8 mouse cellular contexts compared by ENCODE assay signal in genomic region chr7:99858175-99858812, GRCm38 (mm10). TPM values are rescaled to one million over a fixed set of nuclear protein-coding genes. Genes with fewer than 3 reads are reported as not detected.
DNase-seq lines count a peak whose midpoint lies in the region; ATAC-seq and TF ChIP-seq lines count a peak whose summit lies in the region.

No protein-coding gene starts in this region.

- no peak for DNase-seq in heart, adult 8-10 months (ENCODE audit: low spot score)
- no peak for DNase-seq in MEL (ENCODE audit: low read depth, low spot score)
- no peak for DNase-seq in midbrain, embryonic 11.5 days (ENCODE audit: low spot score, missing footprints)
- no peak for DNase-seq in thymus, postnatal 10 days (ENCODE audit: low spot score in 2 of 2)
- DNase-seq in cerebellum, postnatal 14 days = no peak
- DNase-seq in retina, embryonic 14.5 days (ENCODE audit: low spot score) = no peak

- TF ChIP-seq CTCF in MEL (IDR thresholded peaks at IDR 0.05 in 2 of 3, conservative IDR thresholded peaks at IDR 0.05 in 1 of 3; ENCODE audit: control insufficient read depth in 1 of 3, insufficient read depth in 1 of 3, low read depth in 2 of 3, low read length in 3 of 3, poor library complexity in 1 of 3, severe bottlenecking in 1 of 3) = no peak

- H3K9me3 ChIP-seq in heart, embryonic 13.5 days = no peaks in the 10 kb centered on the region
- H3K9me3 ChIP-seq in MEL (replicated peaks; ENCODE audit: insufficient read depth, low read length) = no peaks in the 10 kb centered on the region
- H3K9me3 ChIP-seq in hindbrain, embryonic 12.5 days (replicated peaks) = no peaks in the 10 kb centered on the region
- H3K9me3 ChIP-seq in midbrain, embryonic 11.5 days (ENCODE audit: control insufficient read depth, low read length) = no peaks in the 10 kb centered on the region

- TF ChIP-seq RAD21 in MEL (IDR thresholded peaks at IDR 0.05; ENCODE audit: low read depth, low read length) = no peak

- H3K27ac ChIP-seq in heart, embryonic 13.5 days (replicated peaks) = peak overlapping the region; percentile 65
- H3K27ac ChIP-seq in MEL (ENCODE audit: control insufficient read depth, low read depth, low read length) = peak overlapping the region; percentile 65
- H3K27ac ChIP-seq in hindbrain, embryonic 12.5 days = peak overlapping the region; percentile 80
- peak overlapping the region; percentile 32; the same call in 1 of the 2 replicates for H3K27ac ChIP-seq in midbrain, embryonic 11.5 days (ENCODE audit: low read depth, low read length)

- H3K27me3 ChIP-seq in heart, embryonic 13.5 days (replicated peaks) = no peaks in the 10 kb centered on the region
- H3K27me3 ChIP-seq in MEL (ENCODE audit: control insufficient read depth in 1 of 2, insufficient read depth in 2 of 2, low read length in 2 of 2) = no peaks in the 10 kb centered on the region
- no peaks in the 10 kb centered on the region for H3K27me3 ChIP-seq in hindbrain, embryonic 12.5 days
- H3K27me3 ChIP-seq in midbrain, embryonic 11.5 days (ENCODE audit: control insufficient read depth, insufficient read depth, low read length) = no peaks in the 10 kb centered on the region

- H3K36me3 ChIP-seq in heart, embryonic 13.5 days = peaks cover 30% of the 10 kb centered on the region
- peaks cover 13 to 18% of the 10 kb centered on the region in 2 experiments for H3K36me3 ChIP-seq in MEL (ENCODE audit: control insufficient read depth in 1 of 2, insufficient read depth in 2 of 2, low read length in 2 of 2)
- H3K36me3 ChIP-seq in hindbrain, embryonic 12.5 days = peaks cover 24% of the 10 kb centered on the region
- peaks cover 2% of the 10 kb centered on the region; the same call in 1 of the 2 replicates for H3K36me3 ChIP-seq in midbrain, embryonic 11.5 days (ENCODE audit: control insufficient read depth, insufficient read depth, low read length)

- peaks cover 23% of the 10 kb centered on the region for H3K4me1 ChIP-seq in heart, embryonic 13.5 days
- peaks cover 12 to 14% of the 10 kb centered on the region in 2 experiments for H3K4me1 ChIP-seq in MEL (ENCODE audit: control insufficient read depth in 1 of 2, insufficient read depth in 2 of 2, low read length in 2 of 2)
- H3K4me1 ChIP-seq in hindbrain, embryonic 12.5 days = peaks cover 17% of the 10 kb centered on the region
- H3K4me1 ChIP-seq in midbrain, embryonic 11.5 days (ENCODE audit: control insufficient read depth, insufficient read depth, low read length) = peaks cover 15% of the 10 kb centered on the region

- no peak for ATAC-seq in heart, embryonic 13.5 days (ENCODE audit: extremely low read depth, insufficient number of reproducible peaks, low FRiP score, low TSS enrichment)
- ATAC-seq in hindbrain, embryonic 12.5 days (ENCODE audit: low FRiP score) = peak; percentile 67
- peak; percentile 71 for ATAC-seq in midbrain, embryonic 11.5 days (ENCODE audit: low FRiP score)

- WGBS in heart, embryonic 13.5 days = under 1% methylated on average over 19 of the region's 19 CpGs
- WGBS in hindbrain, embryonic 12.5 days = under 1% methylated on average over 19 of the region's 19 CpGs
- 1% methylated on average over 19 of the region's 19 CpGs for WGBS in midbrain, embryonic 11.5 days

- H3K4me3 ChIP-seq in heart, embryonic 13.5 days = peak overlapping the region; percentile 92
- peak overlapping the region; percentile 88 to 95 for H3K4me3 ChIP-seq in MEL (ENCODE audit: control insufficient read depth in 1 of 2, insufficient read depth in 1 of 2, low read depth in 2 of 2, low read length in 2 of 2)
- H3K4me3 ChIP-seq in hindbrain, embryonic 12.5 days = peak overlapping the region; percentile 85
- H3K4me3 ChIP-seq in midbrain, embryonic 11.5 days (ENCODE audit: low read depth, low read length) = peak overlapping the region; percentile 79

- peaks cover 31% of the 10 kb centered on the region for H3K79me2 ChIP-seq in MEL (ENCODE audit: control insufficient read depth, insufficient read depth, low read length, poor library complexity)

- peak overlapping the region; percentile 91 for H3K4me2 ChIP-seq in heart, embryonic 13.5 days
- peak overlapping the region; percentile 80 for H3K4me2 ChIP-seq in hindbrain, embryonic 12.5 days (replicated peaks)
- peak overlapping the region; percentile 72 for H3K4me2 ChIP-seq in midbrain, embryonic 11.5 days

- H3K9ac ChIP-seq in heart, embryonic 13.5 days = peak overlapping the region; percentile 95
- H3K9ac ChIP-seq in MEL (ENCODE audit: control insufficient read depth, low read depth, low read length, poor library complexity, severe bottlenecking) = peak overlapping the region; percentile 97
- H3K9ac ChIP-seq in hindbrain, embryonic 12.5 days = peak overlapping the region; percentile 91
- peak overlapping the region; percentile 96 for H3K9ac ChIP-seq in midbrain, embryonic 11.5 days (ENCODE audit: low read length)

- no peak for TF ChIP-seq POLR2A in MEL (IDR thresholded peaks at IDR 0.05; ENCODE audit: control insufficient read depth in 1 of 2, insufficient read depth in 1 of 2, low read depth in 1 of 2, low read length in 2 of 2, poor library complexity in 1 of 2)

- TF ChIP-seq EP300 in MEL (IDR thresholded peaks at IDR 0.05; ENCODE audit: low read depth in 1 of 2, low read length in 2 of 2) = no peak

TF ChIP-seq in MEL, 35 proteins besides CTCF, POLR2A, EP300 and RAD21:
- TF ChIP-seq MXI1 (IDR thresholded peaks at IDR 0.05; ENCODE audit: low read depth, low read length) (no peak), MAX (IDR thresholded peaks at IDR 0.05; ENCODE audit: low read length) (0 out of 2 replicates have a peak, but pooled peaks have one; percentile 42), CHD1 (IDR thresholded peaks at IDR 0.05; ENCODE audit: low read depth, low read length) (peak; percentile 97; the same call in 1 of the 2 replicates)
TF ChIP-seq in MEL: peak in this region for 2.

RNA-seq across cellular contexts. Expression of gene Xrra1, which starts 0.6 kb away (rescaled TPM):
- 0.15 and 0.18 TPM in 2 replicates for polyA plus RNA-seq in heart, embryonic 13.5 days (2015; fragmentation: Nextera tagmentation; extraction: Ambion mirVana)
- not detected for total RNA-seq in heart, adult 8-10 months (2022)
- 0.42 and 0.58 TPM in 2 replicates for total RNA-seq in MEL (2012; rRNA removed)
- 1 to 10 TPM in 1 of 2 experiments, not detected in 1; 1.2 TPM for polyA plus RNA-seq in MEL (2012; ENCODE audit: insufficient read depth in 1 of 2, insufficient read length in 2 of 2, low read depth in 1 of 2, low replicate concordance in 2 of 2, missing spikeins in 1 of 2)
- polyA plus RNA-seq in hindbrain, embryonic 12.5 days (2016; fragmentation: Nextera tagmentation; extraction: Ambion mirVana) = 0.44 and 0.94 TPM in 2 replicates
- polyA plus RNA-seq in midbrain, embryonic 11.5 days (2014; fragmentation: Nextera tagmentation; extraction: Ambion mirVana) = 0.29 and 0.44 TPM in 2 replicates

RNA-seq across cellular contexts. Expression of gene Spcs2, which starts 5.0 kb away (rescaled TPM):
- 187 and 211 TPM in 2 replicates for polyA plus RNA-seq in heart, embryonic 13.5 days (2015; fragmentation: Nextera tagmentation; extraction: Ambion mirVana)
- total RNA-seq in heart, adult 8-10 months (2022) = 10 to 100 TPM; 60.3 to 67.9 (median 63.1) TPM
- 203 and 241 TPM in 2 replicates for total RNA-seq in MEL (2012; rRNA removed)
- 100 to 1,000 TPM in 1 of 2 experiments, not detected in 1; 152 TPM for polyA plus RNA-seq in MEL (2012; ENCODE audit: insufficient read depth in 1 of 2, insufficient read length in 2 of 2, low read depth in 1 of 2, low replicate concordance in 2 of 2, missing spikeins in 1 of 2)
- 352 and 354 TPM in 2 replicates for polyA plus RNA-seq in hindbrain, embryonic 12.5 days (2016; fragmentation: Nextera tagmentation; extraction: Ambion mirVana)
- 385 and 386 TPM in 2 replicates for polyA plus RNA-seq in midbrain, embryonic 11.5 days (2014; fragmentation: Nextera tagmentation; extraction: Ambion mirVana)

RNA-seq across cellular contexts. Expression of gene Neu3, which starts 30.1 kb away (rescaled TPM):
- polyA plus RNA-seq in heart, embryonic 13.5 days (2015; fragmentation: Nextera tagmentation; extraction: Ambion mirVana) = 3.1 and 3.9 TPM in 2 replicates
- 1 to 10 TPM; 3.3 to 5.4 (median 4.8) TPM for total RNA-seq in heart, adult 8-10 months (2022)
- total RNA-seq in MEL (2012; rRNA removed) = 3.0 and 3.1 TPM in 2 replicates
- 1 to 10 TPM in 1 of 2 experiments, not detected in 1; 3.5 TPM for polyA plus RNA-seq in MEL (2012; ENCODE audit: insufficient read depth in 1 of 2, insufficient read length in 2 of 2, low read depth in 1 of 2, low replicate concordance in 2 of 2, missing spikeins in 1 of 2)
- polyA plus RNA-seq in hindbrain, embryonic 12.5 days (2016; fragmentation: Nextera tagmentation; extraction: Ambion mirVana) = 2.3 and 2.5 TPM in 2 replicates
- polyA plus RNA-seq in midbrain, embryonic 11.5 days (2014; fragmentation: Nextera tagmentation; extraction: Ambion mirVana) = 1.5 and 1.6 TPM in 2 replicates
